Mouse (Mus musculus) forebrain, embryonic 12.5 days (tissue): ENCODE measurements around the gene Rybp. TPM values are rescaled to one million over a fixed set of nuclear protein-coding genes. Genes with fewer than 3 reads are reported as not detected.

Source experiments
- ATAC-seq: fragments of 200-750 bp; cut with Nextera tagmentation; 2 replicates; pipeline ENCODE4 v1.8.0; 2017; ENCODE audit warnings: moderate TSS enrichment; ENCODE audit not compliant: low FRiP score
- H3K27ac ChIP-seq: fragments of 300-500 bp; sonication (generic); 2 replicates; pipeline ENCODE4 v1.5.1; 2016; ENCODE audit warnings: mild to moderate bottlenecking
- H3K27me3 ChIP-seq: fragments of 300-500 bp; sonication (generic); 2 replicates; pipeline ENCODE4 v1.6.1; 2016; ENCODE audit warnings: mild to moderate bottlenecking
- H3K36me3 ChIP-seq: fragments of 300-500 bp; sonication (generic); replicated peaks from 2 replicates; pipeline ENCODE4 v1.6.1; 2016; ENCODE audit warnings: mild to moderate bottlenecking
- H3K4me1 ChIP-seq: fragments of 300-500 bp; sonication (generic); 2 replicates; pipeline ENCODE4 v1.6.1; 2016
- H3K4me2 ChIP-seq: fragments of 300-500 bp; sonication (generic); 2 replicates; pipeline ENCODE4 v1.6.1; 2016; ENCODE audit warnings: mild to moderate bottlenecking, moderate library complexity
- H3K4me3 ChIP-seq: fragments of 300-500 bp; sonication (generic); replicated peaks from 2 replicates; pipeline ENCODE4 v1.5.1; 2016; ENCODE audit warnings: mild to moderate bottlenecking
- H3K9ac ChIP-seq: fragments of 300-500 bp; sonication (generic); 2 replicates; pipeline ENCODE4 v1.6.1; 2016; ENCODE audit warnings: mild to moderate bottlenecking
- H3K9me3 ChIP-seq: fragments of 300-500 bp; sonication (generic); 2 replicates; pipeline ENCODE4 v1.6.1; 2016
- WGBS: fragments of 180-500 bp; shearing (Covaris S2); methylation state at CpG from one replicate; pipeline ENCODE4 v1.1.7; 2016; 5-methylcytosine and 5-hydroxymethylcytosine counted together
- polyA plus RNA-seq: library from polyadenylated mRNA; unstranded; fragments of >200 nt; fragmentation: Nextera tagmentation; extraction: Ambion mirVana; gene quantifications from 2 replicates; pipeline ENCODE4 v1.2.1, GENCODE M21; 2016

Gene Rybp
- polyA plus RNA-seq, 1 experiment from 2014 or later: 22.2 TPM

DNA sequence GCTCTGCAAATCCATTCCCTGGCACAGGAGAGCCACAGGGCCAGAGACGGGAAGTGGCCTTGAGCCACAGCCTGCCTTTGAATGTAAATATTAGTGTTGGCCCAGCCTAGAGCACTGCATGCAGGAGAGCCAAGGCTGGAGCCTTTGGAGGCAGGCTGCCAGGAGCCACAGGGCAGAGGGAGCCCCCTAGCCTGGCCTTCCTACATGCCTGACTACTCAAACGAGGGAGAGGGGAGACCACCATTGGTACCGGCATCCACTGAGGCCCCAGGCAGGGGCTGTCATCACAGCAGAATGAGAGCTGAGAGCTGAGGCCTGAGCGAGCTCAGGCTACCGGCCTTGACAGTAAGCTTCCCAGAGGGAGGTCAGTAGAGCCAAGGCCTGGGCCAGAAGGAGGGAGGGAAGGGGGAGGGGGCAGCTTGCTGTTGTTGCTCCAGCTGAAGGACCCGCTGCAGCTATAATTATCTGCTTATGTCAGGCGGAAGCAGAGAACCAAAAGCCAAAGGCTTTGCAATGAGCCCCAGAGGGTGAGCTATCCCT is 91.3 kb downstream of the Rybp start:
- H3K9ac ChIP-seq: no peak overlapping the region
- H3K4me1 ChIP-seq: peaks cover 15% of the 10 kb centered on the region
- ATAC-seq: no peak
- H3K4me3 ChIP-seq: no peak overlapping the region
- no peaks in the 10 kb centered on the region for H3K9me3 ChIP-seq
- 11% methylated on average over 7 of the region's 7 CpGs for WGBS
- 0 out of 2 replicates have a peak overlapping the region, but pooled peaks have one; percentile 2 for H3K27ac ChIP-seq
- H3K4me2 ChIP-seq: no peak overlapping the region
- peaks cover 21% of the 10 kb centered on the region for H3K27me3 ChIP-seq
- no peaks in the 10 kb centered on the region for H3K36me3 ChIP-seq

DNA sequence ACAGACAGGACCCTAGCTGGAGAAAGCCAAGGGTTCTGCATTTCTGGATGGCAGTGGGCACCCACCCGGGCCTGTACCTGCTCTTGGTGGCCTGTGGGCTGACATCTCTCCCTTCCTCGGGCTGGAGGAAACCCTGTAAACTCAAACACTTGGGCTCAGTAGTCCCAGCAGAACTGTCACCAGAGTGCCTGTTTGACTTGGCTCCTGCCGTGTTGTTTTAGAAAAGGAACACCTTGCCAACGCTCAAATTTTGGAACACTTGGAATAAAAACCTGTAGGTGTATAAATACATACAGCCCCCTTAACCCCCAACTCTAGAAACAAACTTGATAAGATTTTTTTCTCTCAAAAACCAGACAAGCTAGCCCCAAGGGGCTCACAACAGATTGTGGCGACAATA is 92.2 kb downstream of the Rybp start:
- Histone ChIP-seq H3K27ac (no peak overlapping the region), H3K4me2 (no peak overlapping the region), H3K27me3 (peaks cover 15% of the 10 kb centered on the region), H3K4me3 (no peak overlapping the region), H3K4me1 (peaks cover 15% of the 10 kb centered on the region), H3K36me3 (no peaks in the 10 kb centered on the region), H3K9ac (no peak overlapping the region), H3K9me3 (no peaks in the 10 kb centered on the region)
- 80% methylated on average over 5 of the region's 5 CpGs for WGBS
- ATAC-seq: no peak

GRCm38 (mm10) chr6:100193760-100194159 is 93.5 kb downstream of the Rybp start:
- Histone ChIP-seq H3K9me3 (no peaks in the 10 kb centered on the region), H3K9ac (no peak overlapping the region), H3K27me3 (peaks cover 15% of the 10 kb centered on the region), H3K4me2 (no peak overlapping the region), H3K4me3 (no peak overlapping the region), H3K4me1 (peaks cover 19% of the 10 kb centered on the region), H3K27ac (no peak overlapping the region), H3K36me3 (no peaks in the 10 kb centered on the region)
- 79% methylated on average over 7 of the region's 7 CpGs for WGBS
- ATAC-seq: no peak

DNA sequence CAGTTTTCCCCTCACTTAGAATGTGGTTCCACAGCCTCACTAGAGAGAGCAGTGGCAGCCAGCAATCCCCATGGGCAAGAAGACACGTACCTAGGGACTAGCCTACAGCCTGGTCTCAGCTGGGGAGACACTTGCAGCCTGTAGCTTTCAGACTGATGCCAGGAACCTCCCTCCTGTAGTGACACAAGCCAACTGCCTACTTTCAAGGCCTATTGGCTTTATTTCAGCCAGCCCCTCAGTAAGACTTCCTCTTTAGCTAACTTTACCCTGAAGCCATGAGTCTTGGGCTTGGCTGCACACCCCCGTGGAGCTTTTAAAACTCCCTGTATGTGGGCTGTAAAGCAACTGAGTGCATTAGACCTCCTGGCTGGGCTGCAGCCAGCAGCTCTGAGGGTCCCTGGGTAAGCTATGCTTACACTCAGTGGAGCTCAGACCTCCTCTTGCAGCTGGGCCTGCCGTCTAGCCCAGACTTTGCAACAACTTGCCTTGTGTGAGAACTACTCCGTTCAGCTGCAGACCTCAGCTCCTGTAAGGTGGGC is 94.5 kb downstream of the Rybp start:
- no peak for ATAC-seq
- Histone ChIP-seq H3K4me1 (peaks cover 17% of the 10 kb centered on the region), H3K9me3 (no peaks in the 10 kb centered on the region), H3K9ac (no peak overlapping the region), H3K27ac (no peak overlapping the region), H3K27me3 (peaks cover 15% of the 10 kb centered on the region), H3K4me3 (no peak overlapping the region), H3K4me2 (no peak overlapping the region), H3K36me3 (no peaks in the 10 kb centered on the region)
- WGBS: 65% methylated on average over 4 of the region's 4 CpGs

GRCm38 (mm10) chr6:100190803-100191559 is 96.3 kb downstream of the Rybp start:
- 84% methylated on average over 15 of the region's 15 CpGs for WGBS
- Histone ChIP-seq H3K27ac (no peak overlapping the region), H3K4me3 (no peak overlapping the region), H3K9me3 (no peaks in the 10 kb centered on the region), H3K4me2 (no peak overlapping the region), H3K36me3 (no peaks in the 10 kb centered on the region), H3K9ac (no peak overlapping the region), H3K27me3 (peaks cover 18% of the 10 kb centered on the region), H3K4me1 (peaks cover 8% of the 10 kb centered on the region)
- ATAC-seq: no peak

DNA sequence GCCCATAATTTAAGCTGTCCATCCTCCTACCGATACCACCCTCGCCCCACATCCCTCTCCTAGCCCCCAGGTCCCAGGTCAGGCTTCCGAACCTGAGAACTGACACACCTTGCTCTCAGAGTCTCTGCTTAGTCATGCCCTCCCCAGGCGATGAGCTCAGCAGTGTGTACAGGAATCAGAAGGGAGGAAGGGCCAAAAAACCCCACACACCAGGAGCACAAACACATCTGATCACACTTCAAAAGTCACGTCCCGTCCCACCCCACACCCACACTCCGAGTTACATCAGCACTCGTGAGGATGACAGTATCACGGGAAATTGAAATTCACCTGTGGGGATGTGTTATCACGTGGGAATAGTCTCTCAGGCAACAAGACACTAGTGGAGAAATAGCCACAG is 97.0 kb downstream of the Rybp start:
- Histone ChIP-seq H3K9ac (no peak overlapping the region), H3K4me3 (no peak overlapping the region), H3K4me1 (peaks cover 10% of the 10 kb centered on the region; the same call in 1 of the 2 replicates), H3K4me2 (no peak overlapping the region), H3K9me3 (no peaks in the 10 kb centered on the region), H3K36me3 (no peaks in the 10 kb centered on the region), H3K27ac (no peak overlapping the region), H3K27me3 (peaks cover 18% of the 10 kb centered on the region)
- 89% methylated on average over 10 of the region's 10 CpGs for WGBS
- ATAC-seq: no peak

GRCm38 (mm10) chr6:100188883-100189743 is 98.2 kb downstream of the Rybp start:
- no peak overlapping the region for H3K4me3 ChIP-seq
- 0 out of 2 replicates have a peak, but pooled peaks have one; percentile 46 for ATAC-seq
- H3K27me3 ChIP-seq: peaks cover 11% of the 10 kb centered on the region; the same call in 1 of the 2 replicates
- WGBS: 66% methylated on average over 7 of the region's 7 CpGs
- no peak overlapping the region for H3K27ac ChIP-seq
- no peak overlapping the region for H3K4me2 ChIP-seq
- no peak overlapping the region for H3K9ac ChIP-seq
- peaks cover 12% of the 10 kb centered on the region; the same call in 1 of the 2 replicates for H3K4me1 ChIP-seq
- H3K36me3 ChIP-seq: no peaks in the 10 kb centered on the region
- no peaks in the 10 kb centered on the region for H3K9me3 ChIP-seq

GRCm38 (mm10) chr6:100187821-100188220 is 99.5 kb downstream of the Rybp start:
- Histone ChIP-seq H3K36me3 (no peaks in the 10 kb centered on the region), H3K9ac (no peak overlapping the region), H3K4me1 (peaks cover 12% of the 10 kb centered on the region; the same call in 1 of the 2 replicates), H3K4me3 (no peak overlapping the region), H3K27me3 (peaks cover 7% of the 10 kb centered on the region; the same call in 1 of the 2 replicates), H3K4me2 (no peak overlapping the region), H3K9me3 (no peaks in the 10 kb centered on the region), H3K27ac (no peak overlapping the region)
- 79% methylated on average over 6 of the region's 6 CpGs for WGBS
- ATAC-seq: no peak

DNA sequence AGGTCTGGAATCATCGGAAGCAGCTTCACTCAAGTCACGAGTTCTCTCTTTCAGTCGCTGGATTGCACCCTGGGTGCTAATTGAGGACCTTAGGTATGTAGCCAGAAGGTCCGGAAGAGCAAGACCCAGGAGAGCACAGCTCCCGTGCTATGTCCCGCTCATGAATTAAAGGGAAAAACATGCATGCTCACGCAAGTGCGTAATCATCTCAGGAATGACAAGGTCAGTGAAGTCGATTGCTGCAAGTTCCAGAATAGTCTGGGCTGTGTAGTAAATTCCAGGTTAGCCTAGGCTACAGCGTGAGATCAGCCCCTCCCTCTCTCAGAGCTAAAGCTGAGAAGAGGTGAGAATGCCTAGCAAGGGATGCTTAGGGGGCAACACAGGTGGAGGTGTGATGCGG is 100.5 kb downstream of the Rybp start:
- Histone ChIP-seq H3K4me1 (peaks cover 12% of the 10 kb centered on the region; the same call in 1 of the 2 replicates), H3K9me3 (no peaks in the 10 kb centered on the region), H3K4me2 (no peak overlapping the region), H3K27me3 (peaks cover 8% of the 10 kb centered on the region; the same call in 1 of the 2 replicates), H3K9ac (no peak overlapping the region), H3K27ac (no peak overlapping the region), H3K4me3 (no peak overlapping the region), H3K36me3 (no peaks in the 10 kb centered on the region)
- ATAC-seq: no peak
- 84% methylated on average over 11 of the region's 11 CpGs for WGBS

DNA sequence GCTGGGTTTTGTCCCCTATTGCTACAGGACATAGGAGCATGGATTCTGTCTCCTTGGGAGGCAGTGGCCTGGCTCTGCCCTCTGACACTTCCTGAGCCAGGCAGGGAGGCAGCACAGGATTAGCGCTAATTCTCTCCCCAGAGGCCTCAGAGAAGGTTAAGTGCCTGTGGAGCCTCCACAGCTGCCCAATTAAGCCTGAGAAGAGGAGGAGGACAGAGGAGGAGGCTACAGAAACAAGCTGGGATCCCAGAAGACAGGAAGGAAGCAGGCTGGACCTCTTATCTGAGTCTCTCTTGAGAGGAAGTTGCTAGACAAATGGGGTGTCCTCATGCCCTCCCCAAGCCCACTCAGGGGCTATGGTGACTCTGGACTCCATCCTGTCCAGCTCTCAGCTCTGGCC is 101.8 kb downstream of the Rybp start:
- Histone ChIP-seq H3K4me3 (no peak overlapping the region), H3K27me3 (peaks cover 12% of the 10 kb centered on the region; the same call in 1 of the 2 replicates), H3K27ac (no peak overlapping the region), H3K4me2 (no peak overlapping the region), H3K9ac (no peak overlapping the region), H3K4me1 (peaks cover 12% of the 10 kb centered on the region; the same call in 1 of the 2 replicates), H3K36me3 (no peaks in the 10 kb centered on the region), H3K9me3 (no peaks in the 10 kb centered on the region)
- 4% methylated on average over 1 of the region's 1 CpGs for WGBS
- ATAC-seq: no peak

GRCm38 (mm10) chr6:100183344-100183743 is 103.9 kb downstream of the Rybp start:
- no peak for ATAC-seq
- peaks cover 7% of the 10 kb centered on the region; the same call in 1 of the 2 replicates for H3K4me1 ChIP-seq
- H3K4me3 ChIP-seq: no peak overlapping the region
- H3K4me2 ChIP-seq: no peak overlapping the region
- H3K36me3 ChIP-seq: no peaks in the 10 kb centered on the region
- WGBS: 90% methylated on average over 3 of the region's 3 CpGs
- H3K27ac ChIP-seq: no peak overlapping the region
- H3K27me3 ChIP-seq: peaks cover 12% of the 10 kb centered on the region; the same call in 1 of the 2 replicates
- H3K9me3 ChIP-seq: no peaks in the 10 kb centered on the region
- no peak overlapping the region for H3K9ac ChIP-seq

GRCm38 (mm10) chr6:100180883-100181262 is 106.4 kb downstream of the Rybp start:
- Histone ChIP-seq H3K27ac (no peak overlapping the region), H3K4me2 (no peak overlapping the region), H3K9ac (no peak overlapping the region), H3K27me3 (peaks cover 9% of the 10 kb centered on the region; the same call in 1 of the 2 replicates), H3K36me3 (no peaks in the 10 kb centered on the region), H3K4me1 (peaks cover 7% of the 10 kb centered on the region; the same call in 1 of the 2 replicates), H3K9me3 (no peaks in the 10 kb centered on the region), H3K4me3 (no peak overlapping the region)
- no peak for ATAC-seq
- 65% methylated on average over 4 of the region's 4 CpGs for WGBS
